Mouse (Mus musculus): Measurements from ENCODE around the gene Ggn. TPM values are rescaled to one million over a fixed set of nuclear protein-coding genes. Genes with fewer than 3 reads are reported as not detected.

Ggn gene
- polyA plus RNA-seq, 1 experiment from 2014 or later, result 0.27 TPM

- 2% methylated on average over 66 of the region's 68 CpGs for WGBS
- H3K4me2 ChIP-seq (replicated peaks; ENCODE audit: low read depth), result peak within 1 kb of the TSS; percentile 94
- H3K9me3 ChIP-seq (ENCODE audit: control insufficient read depth), result no peaks in the 10 kb centered on the region
- peak within 1 kb of the TSS; percentile 99 for H3K27ac ChIP-seq (ENCODE audit: low read depth, low read length)
- H3K4me3 ChIP-seq (ENCODE audit: low read depth, low read length), result peak within 1 kb of the TSS; percentile 81
- peak within 1 kb of the TSS; percentile 86 for H3K9ac ChIP-seq (ENCODE audit: low read depth, low read length)
- no peaks in the 10 kb centered on the region for H3K27me3 ChIP-seq (replicated peaks; ENCODE audit: control insufficient read depth, insufficient read depth, low read length)
- no peaks in the 10 kb centered on the region; the same call in 1 of the 2 replicates for H3K4me1 ChIP-seq (replicated peaks; ENCODE audit: control insufficient read depth, insufficient read depth, low read length)
- peak; percentile 62 for TF ChIP-seq CTCF (IDR thresholded peaks at IDR 0.05; ENCODE audit: low read depth)
- H3K36me3 ChIP-seq (ENCODE audit: control insufficient read depth, insufficient read depth), result peaks cover 17% of the 10 kb centered on the region
- ATAC-seq, result peak; percentile 80
These were observed 13.9 kb upstream of the Ggn start, which contains the start of gene Fam98c for GRCm38 (mm10) chr7:29155838-29156782. Fam98c (minus strand) TSS chr7:29156234.

GRCm38 (mm10) chr7:29158264-29158663 is 11.7 kb upstream of the Ggn start:
- no peak for ATAC-seq
- Histone ChIP-seq H3K27ac (ENCODE audit: low read depth, low read length) (no peak overlapping the region), H3K36me3 (ENCODE audit: control insufficient read depth, insufficient read depth) (peaks cover 11% of the 10 kb centered on the region), H3K4me1 (replicated peaks; ENCODE audit: control insufficient read depth, insufficient read depth, low read length) (no peaks in the 10 kb centered on the region; the same call in 1 of the 2 replicates), H3K4me2 (replicated peaks; ENCODE audit: low read depth) (no peak overlapping the region), H3K9ac (ENCODE audit: low read depth, low read length) (no peak overlapping the region), H3K27me3 (replicated peaks; ENCODE audit: control insufficient read depth, insufficient read depth, low read length) (no peaks in the 10 kb centered on the region), H3K4me3 (ENCODE audit: low read depth, low read length) (no peak overlapping the region), H3K9me3 (ENCODE audit: control insufficient read depth) (no peaks in the 10 kb centered on the region)
- 11% methylated on average over 5 of the region's 5 CpGs for WGBS
- TF ChIP-seq CTCF (IDR thresholded peaks at IDR 0.05; ENCODE audit: low read depth), result no peak

- H3K27ac ChIP-seq (ENCODE audit: low read depth, low read length), result no peak overlapping the region
- no peak for TF ChIP-seq CTCF (IDR thresholded peaks at IDR 0.05; ENCODE audit: low read depth)
- 58% methylated on average over 5 of the region's 5 CpGs for WGBS
These were observed 7.7 kb upstream of the Ggn start for GRCm38 (mm10) chr7:29162294-29162693.

GRCm38 (mm10) chr7:29162750-29163525 is 7.1 kb upstream of the Ggn start:
- peak; percentile 92 for ATAC-seq
- Histone ChIP-seq H3K27ac (ENCODE audit: low read depth, low read length) (no peak overlapping the region), H3K4me2 (replicated peaks; ENCODE audit: low read depth) (0 out of 2 replicates have a peak overlapping the region, but pooled peaks have one; percentile 13), H3K4me1 (replicated peaks; ENCODE audit: control insufficient read depth, insufficient read depth, low read length) (no peaks in the 10 kb centered on the region), H3K4me3 (ENCODE audit: low read depth, low read length) (no peak overlapping the region), H3K9me3 (ENCODE audit: control insufficient read depth) (no peaks in the 10 kb centered on the region), H3K36me3 (ENCODE audit: control insufficient read depth, insufficient read depth) (no peaks in the 10 kb centered on the region), H3K27me3 (replicated peaks; ENCODE audit: control insufficient read depth, insufficient read depth, low read length) (no peaks in the 10 kb centered on the region), H3K9ac (ENCODE audit: low read depth, low read length) (no peak overlapping the region)
- 14% methylated on average over 9 of the region's 9 CpGs for WGBS
- TF ChIP-seq CTCF (IDR thresholded peaks at IDR 0.05; ENCODE audit: low read depth), result no peak

More at GRCm38 (mm10) chr7:29162294-29162693, 7.7 kb upstream of the Ggn start:
- H3K4me3 ChIP-seq (ENCODE audit: low read depth, low read length), result no peak overlapping the region
- no peaks in the 10 kb centered on the region for H3K36me3 ChIP-seq (ENCODE audit: control insufficient read depth, insufficient read depth)
- ATAC-seq, result no peak
- H3K4me1 ChIP-seq (replicated peaks; ENCODE audit: control insufficient read depth, insufficient read depth, low read length), result no peaks in the 10 kb centered on the region
- H3K9ac ChIP-seq (ENCODE audit: low read depth, low read length), result no peak overlapping the region
- no peaks in the 10 kb centered on the region for H3K27me3 ChIP-seq (replicated peaks; ENCODE audit: control insufficient read depth, insufficient read depth, low read length)
- 0 out of 2 replicates have a peak overlapping the region, but pooled peaks have one; percentile 13 for H3K4me2 ChIP-seq (replicated peaks; ENCODE audit: low read depth)
- no peaks in the 10 kb centered on the region for H3K9me3 ChIP-seq (ENCODE audit: control insufficient read depth)

GRCm38 (mm10) chr7:29167656-29168055 is 2.4 kb upstream of the Ggn start:
- H3K4me1 ChIP-seq (replicated peaks; ENCODE audit: control insufficient read depth, insufficient read depth, low read length), result 0 out of 2 replicates have a peak, but pooled peaks cover 4% of the 10 kb centered on the region
- H3K4me2 ChIP-seq (replicated peaks; ENCODE audit: low read depth), result no peak overlapping the region
- 40% methylated on average over 19 of the region's 19 CpGs for WGBS
- no peak for TF ChIP-seq CTCF (IDR thresholded peaks at IDR 0.05; ENCODE audit: low read depth)
- no peak overlapping the region for H3K9ac ChIP-seq (ENCODE audit: low read depth, low read length)
- no peak for ATAC-seq
- peaks cover 2% of the 10 kb centered on the region; the same call in 1 of the 2 replicates for H3K36me3 ChIP-seq (ENCODE audit: control insufficient read depth, insufficient read depth)
- H3K27ac ChIP-seq (ENCODE audit: low read depth, low read length), result no peak overlapping the region
- H3K4me3 ChIP-seq (ENCODE audit: low read depth, low read length), result no peak overlapping the region
- H3K27me3 ChIP-seq (replicated peaks; ENCODE audit: control insufficient read depth, insufficient read depth, low read length), result peaks cover 24% of the 10 kb centered on the region
- no peaks in the 10 kb centered on the region for H3K9me3 ChIP-seq (ENCODE audit: control insufficient read depth)

Data from intestine, postnatal 0 days (tissue).